Mouse (Mus musculus) splenic B cell, adult 2 months (primary cell): ENCODE results near the gene Dctn2.
A peak's percentile ranks its signal among the peaks of the same experiment; 100 is the strongest.

ENCODE experiments used
- DNase-seq: peaks from one replicate; pipeline ENCODE4 v3.0.0-alpha.2; 2011; ENCODE audit warnings: low read depth, low spot score
- H3K27me3 ChIP-seq: 2 replicates; pipeline ENCODE4 v1.6.1; 2012; ENCODE audit warnings: mild to moderate bottlenecking, low read length, moderate library complexity, mixed read lengths; ENCODE audit not compliant: control insufficient read depth, poor library complexity, insufficient read depth, severe bottlenecking
- H3K36me3 ChIP-seq: 2 replicates; pipeline ENCODE4 v1.6.1; 2012; ENCODE audit warnings: mild to moderate bottlenecking, low read length, moderate library complexity, mixed read lengths; ENCODE audit not compliant: control insufficient read depth, poor library complexity, insufficient read depth, severe bottlenecking

Gene Dctn2

DNA sequence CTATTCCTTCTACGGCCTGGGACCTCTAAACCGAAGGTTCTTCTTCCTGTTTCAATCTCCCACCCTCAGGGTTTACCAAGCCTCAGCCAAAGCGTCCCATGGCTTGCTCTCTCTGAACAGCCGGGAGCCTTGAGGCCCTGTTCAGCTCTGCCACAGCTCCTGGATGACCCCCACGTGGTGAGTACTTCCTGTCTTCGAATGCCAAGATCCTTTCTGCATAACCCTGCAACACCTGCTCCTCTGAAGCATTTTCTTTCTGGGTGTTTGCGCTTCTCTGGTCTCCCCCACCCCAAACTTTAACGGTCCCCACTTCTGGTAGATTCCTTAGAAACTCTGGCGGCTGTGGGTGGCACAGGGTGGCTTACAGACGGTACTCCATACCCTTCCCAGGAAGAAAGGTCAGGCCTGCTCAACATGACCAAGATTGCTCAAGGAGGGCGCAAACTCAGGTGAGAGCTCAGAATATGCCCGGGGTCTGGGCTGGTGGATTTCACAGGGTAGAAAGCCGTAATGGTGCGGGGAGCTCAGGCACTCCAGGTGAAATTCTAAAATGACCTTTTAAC is 59.4 kb downstream of the Dctn2 start:
- Histone ChIP-seq H3K27me3 (no peaks in the 10 kb centered on the region), H3K36me3 (peaks cover 22% of the 10 kb centered on the region)
- peak; percentile 27 for DNase-seq

DNA sequence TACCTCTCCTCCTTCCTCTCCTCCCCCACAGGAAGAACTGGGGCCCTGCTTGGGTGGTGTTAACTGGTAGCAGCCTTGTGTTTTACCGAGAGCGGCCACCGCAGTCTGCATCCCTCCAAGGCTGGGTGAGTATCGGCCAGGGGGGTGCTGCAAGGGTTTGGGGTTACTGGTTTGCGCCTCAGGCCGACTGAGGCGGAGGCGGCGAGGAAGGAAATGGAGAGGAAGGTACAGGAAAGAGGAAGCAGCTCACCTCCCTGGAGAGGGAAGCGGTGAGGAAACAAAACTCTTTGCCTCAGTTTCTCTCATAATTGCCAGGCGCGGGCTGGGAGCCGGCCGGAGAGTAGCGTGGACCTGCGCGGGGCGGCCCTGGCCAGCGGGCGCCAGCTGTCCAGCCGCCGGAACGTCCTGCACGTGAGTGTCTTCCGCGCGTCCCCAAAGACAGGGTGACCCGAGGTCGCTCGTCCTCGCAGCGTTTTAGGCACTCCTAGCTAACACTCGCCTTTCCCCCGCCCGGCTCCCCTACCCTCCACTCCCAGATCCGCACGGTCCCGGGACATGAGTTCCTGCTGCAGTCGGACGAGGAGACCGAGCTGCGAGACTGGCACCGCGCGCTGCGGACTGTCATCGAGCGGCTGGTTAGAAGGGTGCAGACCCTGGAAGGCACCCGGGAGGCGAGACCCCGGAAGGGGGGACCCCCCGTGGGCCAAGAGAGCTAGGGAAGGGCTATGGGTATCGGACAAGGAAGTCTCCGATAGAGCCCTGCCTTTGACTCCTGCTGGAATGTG is 60.0 kb downstream of the Dctn2 start:
- peaks cover 22% of the 10 kb centered on the region for H3K36me3 ChIP-seq
- peak; percentile 29 for DNase-seq
- no peaks in the 10 kb centered on the region for H3K27me3 ChIP-seq

DNA sequence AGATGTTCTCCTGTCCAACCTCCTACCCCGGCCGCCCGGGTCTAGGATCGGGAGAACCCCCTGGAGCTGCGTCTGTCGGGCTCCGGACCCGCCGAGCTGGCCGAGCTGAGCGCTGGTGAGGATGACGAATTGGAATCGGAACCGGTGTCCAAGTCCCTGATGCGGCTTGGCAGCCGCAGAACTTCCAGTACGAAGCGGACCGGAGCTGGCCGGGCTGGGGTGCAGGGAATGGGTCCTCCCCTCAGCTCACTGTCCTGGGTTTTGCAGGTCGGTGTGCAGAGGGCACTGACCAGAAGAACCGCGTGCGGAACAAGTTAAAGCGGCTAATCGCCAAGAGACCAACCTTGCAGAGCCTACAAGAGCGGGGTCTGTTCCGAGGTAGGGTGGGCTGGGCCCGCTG is 60.7 kb downstream of the Dctn2 start:
- Histone ChIP-seq H3K27me3 (no peaks in the 10 kb centered on the region), H3K36me3 (peaks cover 22% of the 10 kb centered on the region)
- DNase-seq, result no peak

DNA sequence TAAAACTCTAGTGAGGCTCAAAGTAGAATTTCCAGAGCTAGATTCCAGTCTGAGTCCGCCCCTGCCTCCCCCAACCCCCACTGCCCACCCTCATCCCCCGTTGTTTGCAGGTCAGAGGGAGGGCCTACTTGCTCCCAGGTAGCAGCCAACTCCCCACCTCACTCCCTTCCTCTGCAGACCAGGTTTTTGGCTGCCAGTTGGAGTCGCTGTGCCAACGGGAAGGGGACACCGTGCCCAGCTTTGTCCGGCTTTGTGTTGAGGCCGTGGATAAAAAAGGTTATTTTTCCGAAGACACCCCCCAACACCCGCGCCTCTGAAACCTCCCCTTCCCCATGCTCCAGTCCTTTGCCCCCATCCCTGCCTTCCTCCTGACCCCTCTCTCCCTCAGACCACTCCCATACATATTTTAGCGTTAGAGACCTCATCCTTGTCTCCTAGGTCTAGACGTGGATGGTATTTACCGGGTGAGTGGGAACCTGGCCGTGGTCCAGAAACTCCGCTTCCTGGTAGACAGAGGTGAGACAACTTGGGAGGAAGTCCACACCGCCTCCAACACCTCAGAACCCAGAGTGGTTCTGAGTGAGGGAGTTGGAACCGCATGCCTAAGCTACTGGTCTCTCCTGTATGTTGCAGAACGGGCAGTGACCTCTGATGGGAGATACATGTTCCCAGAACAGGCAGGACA is 61.4 kb downstream of the Dctn2 start:
- Histone ChIP-seq H3K36me3 (peaks cover 22% of the 10 kb centered on the region), H3K27me3 (no peaks in the 10 kb centered on the region)
- no peak for DNase-seq

DNA sequence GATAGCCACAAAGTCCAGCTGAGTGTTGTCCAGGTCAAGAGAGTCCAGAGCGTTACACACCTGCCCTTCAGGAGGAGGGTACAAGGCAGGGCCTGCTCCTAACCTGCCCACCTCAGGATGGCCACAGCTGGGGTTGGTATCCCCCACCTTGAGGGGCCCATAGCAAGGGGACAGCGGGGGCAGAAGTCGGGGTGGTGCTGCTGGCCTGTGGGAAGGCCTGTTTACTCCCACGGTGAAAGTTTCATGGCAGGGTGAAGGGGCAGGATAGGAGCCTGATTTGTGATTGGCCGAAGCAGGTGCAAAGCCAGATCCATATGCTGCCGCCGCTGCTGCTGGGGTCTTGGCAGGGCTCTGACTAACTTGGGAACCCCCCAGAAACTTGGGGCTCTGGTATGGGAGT is 64.0 kb downstream of the Dctn2 start:
- H3K36me3 ChIP-seq, result peaks cover 22% of the 10 kb centered on the region
- H3K27me3 ChIP-seq, result no peaks in the 10 kb centered on the region
- DNase-seq, result no peak
